Mouse (Mus musculus): ENCODE results near the gene Lsm6.

DNA sequence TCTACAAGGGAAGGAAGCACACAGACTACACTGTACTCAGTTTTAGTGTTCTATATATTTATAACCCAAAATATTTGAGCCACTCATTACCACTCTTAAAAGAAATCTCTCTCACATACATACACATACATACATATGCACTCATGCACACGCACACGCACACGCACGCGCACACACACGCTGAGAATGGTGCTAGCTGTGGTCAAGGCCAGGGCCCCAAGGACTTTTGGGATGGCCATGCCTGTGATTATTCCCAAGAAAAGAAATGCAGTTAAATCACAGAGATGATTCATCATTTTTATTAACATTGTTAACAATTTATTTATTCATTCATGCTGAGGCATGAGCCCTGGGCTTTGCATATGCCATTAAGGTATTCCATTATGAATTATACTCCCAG is 15.2 kb upstream of the Lsm6 start:
- no peak for TF ChIP-seq CTCF (IDR thresholded peaks at IDR 0.05; ENCODE audit: low read depth, low read length)
- TF ChIP-seq POLR2A (IDR thresholded peaks at IDR 0.05; ENCODE audit: extremely low read depth, insufficient read depth, low read length): no peak

All from liver, adult 2 months (tissue).